Mouse (Mus musculus) brain, embryonic 18.5 days (tissue): Measurements from ENCODE around the gene Tchhl1.

ENCODE experiments used
- DNase-seq: peaks from one replicate; pipeline ENCODE4 v3.0.0-alpha.2; 2012; ENCODE audit warnings: low read depth, low spot score

The Tchhl1 gene

GRCm38 (mm10) chr3:93504536-93505189 lies 36.1 kb downstream of the Tchhl1 start:
- no peak for DNase-seq

GRCm38 (mm10) chr3:93505960-93506863 lies 37.7 kb downstream of the Tchhl1 start:
- DNase-seq, result no peak

GRCm38 (mm10) chr3:93506881-93507325 lies 38.3 kb downstream of the Tchhl1 start:
- no peak for DNase-seq

- DNase-seq, result no peak
These were observed 40.7 kb downstream of the Tchhl1 start for GRCm38 (mm10) chr3:93509301-93509700.

GRCm38 (mm10) chr3:93511036-93511435 lies 42.5 kb downstream of the Tchhl1 start:
- DNase-seq, result no peak

- DNase-seq, result no peak
These were observed 43.2 kb downstream of the Tchhl1 start for GRCm38 (mm10) chr3:93511801-93512200.

- DNase-seq, result no peak
These were observed 44.0 kb downstream of the Tchhl1 start for GRCm38 (mm10) chr3:93512386-93513101.

- no peak for DNase-seq
These were observed 46.1 kb downstream of the Tchhl1 start for GRCm38 (mm10) chr3:93514628-93515027.

- DNase-seq, result no peak
These were observed 48.8 kb downstream of the Tchhl1 start for GRCm38 (mm10) chr3:93517343-93517742.

GRCm38 (mm10) chr3:93519856-93520329 lies 51.3 kb downstream of the Tchhl1 start:
- DNase-seq, result no peak

GRCm38 (mm10) chr3:93520330-93521193 lies 52.0 kb downstream of the Tchhl1 start, which contains the start of gene S100a11:
TSS of gene S100a11 (plus strand) at chr3:93520488.
- DNase-seq, result no peak
